Mouse (Mus musculus): ENCODE results near the gene Pla2g4a. TPM values are rescaled to one million over a fixed set of nuclear protein-coding genes. Genes with fewer than 3 reads are reported as not detected.

The Pla2g4a gene
- 10 to 100 TPM; 20.6 to 25.2 TPM for total RNA-seq (2023)

DNA sequence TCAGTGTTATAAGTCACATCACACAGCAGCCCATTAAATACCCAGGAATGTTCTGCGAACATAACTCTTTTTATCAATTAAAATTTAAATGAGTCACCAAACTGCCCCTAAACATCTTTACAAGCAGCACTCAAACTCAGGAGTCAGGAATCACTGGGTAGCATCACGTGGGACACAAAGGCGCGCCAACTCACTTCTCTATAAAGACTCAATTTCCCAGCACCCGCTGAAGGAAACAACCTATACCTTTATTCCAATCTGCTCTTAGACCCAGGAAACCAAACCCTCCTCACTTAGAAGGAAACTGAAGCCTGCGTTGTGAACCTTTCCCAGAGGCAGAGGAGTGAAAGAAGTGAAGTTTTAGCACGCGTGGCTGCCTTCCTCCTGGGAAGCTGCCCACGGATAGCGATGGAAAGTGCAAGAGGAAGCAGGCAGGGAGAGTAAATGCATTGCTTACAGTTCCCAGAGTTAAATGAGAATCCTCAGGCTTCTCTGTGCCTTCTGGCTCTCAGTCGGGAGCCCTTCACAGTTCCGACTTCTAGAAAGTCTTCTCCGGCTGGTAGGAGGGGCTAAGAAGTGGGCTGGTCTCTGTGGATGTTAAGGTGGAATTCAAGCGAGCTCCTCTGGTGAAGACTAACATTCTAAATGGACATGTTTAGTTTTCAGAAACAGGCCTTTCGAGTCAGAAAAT lies at the start of gene Pla2g4a:
Gene Pla2g4a, minus strand, starts transcription at position 557 of the 691 bp plus-strand sequence.

Other genes with a start within 250 kb of the Pla2g4a start
- gene Ptgs2, start 138.7 kb upstream of the Pla2g4a start, total RNA-seq (2023), result 10 to 100 TPM; 27.7 to 56.6 TPM

Data from neutrophil, adult 59 days (primary cell).